In the genomic region with DNA sequence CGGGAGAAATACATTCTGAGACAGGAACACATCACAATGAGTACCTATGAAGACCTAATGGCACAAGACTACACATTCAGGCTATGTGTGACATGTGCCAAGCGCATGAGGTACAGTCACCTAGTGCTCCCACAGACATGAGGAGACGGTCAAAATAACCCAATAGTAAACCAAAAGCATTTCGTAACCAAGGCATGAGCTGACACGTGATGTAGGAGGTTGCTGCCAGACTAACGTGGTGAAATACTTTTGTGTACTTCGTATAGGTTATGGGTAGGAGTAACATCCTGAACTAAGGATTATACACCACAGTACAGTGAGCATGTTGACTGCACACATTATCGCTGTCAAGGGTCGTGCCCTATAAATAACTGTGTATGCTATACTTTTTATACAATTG, we compare ENCODE assay signal across 29 mouse cellular contexts.
DNase-seq lines count a peak whose midpoint lies in the region; ATAC-seq and TF ChIP-seq lines count a peak whose summit lies in the region.
"Had no signal": no experiment of that assay in that cellular context is flagged by ENCODE, and none has a peak within 500 bp of the region (broad histone marks: within the 10 kb centered on the region; RNA-seq: fewer than 3 reads in every experiment).

No protein-coding gene starts in this region.

- ATAC-seq in forebrain, postnatal 0 days = no peak
- no peak for ATAC-seq in forebrain, embryonic 13.5 days
- peak; percentile 69 for ATAC-seq in liver, embryonic 15.5 days (ENCODE audit: insufficient read depth)
- no peak for ATAC-seq in liver, embryonic 11.5 days (replicated peaks; ENCODE audit: low FRiP score)
- ATAC-seq in liver, postnatal 0 days = peak; percentile 96
- ATAC-seq: forebrain, embryonic 16.5 days; intestine, postnatal 0 days; midbrain, embryonic 13.5 days had no signal

- TF ChIP-seq EP300 in liver, postnatal 0 days (IDR thresholded peaks at IDR 0.05; ENCODE audit: low read depth) = peak; percentile 57

- 91% methylated on average over 9 of the region's 9 CpGs for WGBS in forebrain, postnatal 0 days
- WGBS in forebrain, embryonic 13.5 days = 95% methylated on average over 9 of the region's 9 CpGs
- WGBS in liver, embryonic 15.5 days (ENCODE audit: insufficient replicate concordance) = 72% methylated on average over 9 of the region's 9 CpGs
- 88% methylated on average over 9 of the region's 9 CpGs for WGBS in liver, embryonic 11.5 days
- 63% methylated on average over 9 of the region's 9 CpGs for WGBS in liver, postnatal 0 days (ENCODE audit: insufficient replicate concordance)

- no peak overlapping the region for H3K4me3 ChIP-seq in forebrain, postnatal 0 days (ENCODE audit: low read depth, low read length)
- H3K4me3 ChIP-seq in forebrain, embryonic 13.5 days = no peak overlapping the region
- no peak overlapping the region for H3K4me3 ChIP-seq in liver, embryonic 15.5 days (replicated peaks)
- H3K4me3 ChIP-seq in liver, embryonic 11.5 days (ENCODE audit: low read depth, low read length) = no peak overlapping the region
- H3K4me3 ChIP-seq in liver, postnatal 0 days (ENCODE audit: low read depth, low read length) = no peak overlapping the region
- H3K4me3 ChIP-seq: forebrain, embryonic 10.5 days; hindbrain, embryonic 13.5 days; kidney, embryonic 15.5 days; limb, embryonic 10.5 days; limb, embryonic 15.5 days; midbrain, embryonic 13.5 days had no signal

- peaks cover 12% of the 10 kb centered on the region for H3K4me1 ChIP-seq in forebrain, postnatal 0 days (ENCODE audit: insufficient read depth)
- H3K4me1 ChIP-seq in forebrain, embryonic 13.5 days = peaks cover 43% of the 10 kb centered on the region
- peaks cover 3% of the 10 kb centered on the region; the same call in 1 of the 2 replicates for H3K4me1 ChIP-seq in liver, embryonic 15.5 days (replicated peaks)
- no peaks in the 10 kb centered on the region for H3K4me1 ChIP-seq in liver, embryonic 11.5 days (replicated peaks; ENCODE audit: control insufficient read depth, insufficient read depth, low read length)
- 0 out of 2 replicates have a peak, but pooled peaks cover 9% of the 10 kb centered on the region for H3K4me1 ChIP-seq in liver, postnatal 0 days (ENCODE audit: insufficient read depth)

- H3K27ac ChIP-seq in forebrain, postnatal 0 days (ENCODE audit: low read depth, low read length) = peak overlapping the region; percentile 22; the same call in 1 of the 2 replicates
- no peak overlapping the region for H3K27ac ChIP-seq in forebrain, embryonic 13.5 days
- H3K27ac ChIP-seq in liver, embryonic 15.5 days (replicated peaks) = no peak overlapping the region
- no peak overlapping the region for H3K27ac ChIP-seq in liver, embryonic 11.5 days (ENCODE audit: low read depth, low read length)
- H3K27ac ChIP-seq in liver, postnatal 0 days (ENCODE audit: low read depth) = peak overlapping the region; percentile 41; the same call in 1 of the 2 replicates
- H3K27ac ChIP-seq: forebrain, embryonic 10.5 days; kidney, embryonic 15.5 days; limb, embryonic 10.5 days; limb, embryonic 15.5 days; midbrain, embryonic 13.5 days had no signal

- TF ChIP-seq CTCF in forebrain, postnatal 0 days (IDR thresholded peaks at IDR 0.05; ENCODE audit: low read depth) = no peak
- TF ChIP-seq CTCF in liver, postnatal 0 days (IDR thresholded peaks at IDR 0.05; ENCODE audit: low read depth) = no peak

- H3K4me2 ChIP-seq in forebrain, postnatal 0 days (ENCODE audit: low read depth) = no peak overlapping the region
- H3K4me2 ChIP-seq in forebrain, embryonic 13.5 days = no peak overlapping the region
- no peak overlapping the region for H3K4me2 ChIP-seq in liver, embryonic 15.5 days
- no peak overlapping the region for H3K4me2 ChIP-seq in liver, embryonic 11.5 days
- H3K4me2 ChIP-seq in liver, postnatal 0 days (ENCODE audit: low read depth, low read length) = no peak overlapping the region
- H3K4me2 ChIP-seq: heart, embryonic 11.5 days; hindbrain, embryonic 13.5 days; kidney, embryonic 15.5 days; limb, embryonic 15.5 days; lung, embryonic 14.5 days; midbrain, embryonic 13.5 days had no signal

- H3K27me3 ChIP-seq in forebrain, postnatal 0 days (ENCODE audit: insufficient read depth, low read length) = no peaks in the 10 kb centered on the region
- H3K27me3 ChIP-seq in forebrain, embryonic 13.5 days = peaks cover 7% of the 10 kb centered on the region; the same call in 1 of the 2 replicates
- H3K27me3 ChIP-seq in liver, embryonic 15.5 days = no peaks in the 10 kb centered on the region
- H3K27me3 ChIP-seq in liver, embryonic 11.5 days (replicated peaks; ENCODE audit: control insufficient read depth, insufficient read depth, low read length) = no peaks in the 10 kb centered on the region
- no peaks in the 10 kb centered on the region for H3K27me3 ChIP-seq in liver, postnatal 0 days (ENCODE audit: insufficient read depth, low read length)
- H3K27me3 ChIP-seq: kidney, embryonic 15.5 days; limb, embryonic 15.5 days; midbrain, embryonic 13.5 days had no signal

- no peak overlapping the region for H3K9ac ChIP-seq in forebrain, postnatal 0 days
- H3K9ac ChIP-seq in forebrain, embryonic 13.5 days = no peak overlapping the region
- no peak overlapping the region for H3K9ac ChIP-seq in liver, embryonic 15.5 days
- no peak overlapping the region for H3K9ac ChIP-seq in liver, embryonic 11.5 days (ENCODE audit: low read depth, low read length)
- H3K9ac ChIP-seq in liver, postnatal 0 days (replicated peaks) = no peak overlapping the region
- H3K9ac ChIP-seq: hindbrain, embryonic 13.5 days; kidney, embryonic 15.5 days; limb, embryonic 15.5 days; lung, embryonic 14.5 days; midbrain, embryonic 13.5 days had no signal

- no peaks in the 10 kb centered on the region for H3K9me3 ChIP-seq in forebrain, postnatal 0 days (ENCODE audit: low read length)
- H3K9me3 ChIP-seq in forebrain, embryonic 13.5 days (replicated peaks) = no peaks in the 10 kb centered on the region
- no peaks in the 10 kb centered on the region for H3K9me3 ChIP-seq in liver, embryonic 15.5 days (replicated peaks)
- H3K9me3 ChIP-seq in liver, embryonic 11.5 days (ENCODE audit: control insufficient read depth, low read length) = no peaks in the 10 kb centered on the region
- no peaks in the 10 kb centered on the region for H3K9me3 ChIP-seq in liver, postnatal 0 days (ENCODE audit: low read length)
- H3K9me3 ChIP-seq: forebrain, embryonic 10.5 days; G1E; hindbrain, embryonic 13.5 days; kidney, embryonic 15.5 days; limb, embryonic 10.5 days; limb, embryonic 15.5 days; midbrain, embryonic 13.5 days had no signal

- DNase-seq in forebrain, postnatal 0 days = no peak
- DNase-seq in liver, embryonic 11.5 days (ENCODE audit: low spot score) = no peak
- peak; percentile 59 for DNase-seq in liver, postnatal 0 days
- DNase-seq in cerebellum, postnatal 25 days = no peak
- DNase-seq in adipocyte (ENCODE audit: low spot score) = no peak
- DNase-seq: adrenal gland, postnatal 10 days; cerebellum, adult 8-10 months; cerebellum, postnatal 36 days; gastrocnemius, postnatal 10 days; heart, adult 18-20 months; heart, postnatal 4 days; kidney, postnatal 25 days; lung, embryonic 14.5 days; lung, postnatal 14 days; retina, postnatal 1 day; right cerebral cortex, postnatal 14 days; thymus, postnatal 14 days had no signal

- peaks cover 7% of the 10 kb centered on the region; the same call in 1 of the 2 replicates for H3K36me3 ChIP-seq in forebrain, postnatal 0 days (ENCODE audit: insufficient read depth)
- peaks cover 16% of the 10 kb centered on the region for H3K36me3 ChIP-seq in forebrain, embryonic 13.5 days (ENCODE audit: poor library complexity, severe bottlenecking)
- peaks cover 13% of the 10 kb centered on the region for H3K36me3 ChIP-seq in liver, embryonic 15.5 days (replicated peaks)
- H3K36me3 ChIP-seq in liver, embryonic 11.5 days (ENCODE audit: control insufficient read depth, insufficient read depth, low read length) = peaks cover 15% of the 10 kb centered on the region; the same call in 1 of the 2 replicates
- H3K36me3 ChIP-seq in liver, postnatal 0 days (replicated peaks; ENCODE audit: insufficient read depth, low read length) = peaks cover 34% of the 10 kb centered on the region

Comparison
In these comparisons a context has a peak if more than half of its experiments do, and no peak if none do; other contexts are left out.
1. ATAC-seq: peak in liver, embryonic 15.5 days (single experiment) and liver, postnatal 0 days (single experiment); none in forebrain, postnatal 0 days (single experiment), forebrain, embryonic 13.5 days (single experiment) and liver, embryonic 11.5 days (single experiment).
2. H3K27ac ChIP-seq: peak in forebrain, postnatal 0 days (single experiment) and liver, postnatal 0 days (single experiment); none in forebrain, embryonic 13.5 days (single experiment), liver, embryonic 15.5 days (single experiment) and liver, embryonic 11.5 days (single experiment).